Mouse (Mus musculus): ENCODE measurements at regions not wholly inside any gene's neighbourhood (a gene's known extent, or its start where the extent isn't known, plus 50 kb on each side); places are given as distances from the start of the nearest gene placed in this dataset.
"Not testable (repeated sequence)": the region's sequence is repeated elsewhere in the genome, so short reads cannot be mapped to it uniquely, and the experiment has no call there.

GRCm38 (mm10) chr1:185958276-185958675, 158.8 kb downstream of the Lyplal1 start:
- DNase-seq = no peak

- no peak for DNase-seq
These were observed 154.5 kb downstream of the Lyplal1 start for GRCm38 (mm10) chr1:185962606-185963005.

DNA sequence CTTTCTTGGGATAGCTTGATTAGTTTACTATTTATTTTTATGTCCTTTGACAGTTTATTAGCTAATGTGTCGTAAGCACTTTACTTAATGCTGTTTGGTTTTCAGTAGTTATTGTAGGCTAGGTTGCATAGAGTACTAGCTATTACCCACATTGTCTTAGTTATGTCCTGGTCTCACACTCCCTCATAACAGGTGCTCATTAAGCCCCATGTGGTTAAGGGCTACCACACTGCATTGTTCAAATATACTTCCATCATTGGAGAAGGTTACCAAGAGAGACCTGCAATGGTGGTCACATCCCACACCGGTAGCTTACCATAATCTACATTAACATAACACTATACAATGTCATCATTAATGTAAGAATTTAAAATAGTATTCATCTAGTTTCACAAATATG, 153.3 kb downstream of the Lyplal1 start:
- DNase-seq = no peak

DNA sequence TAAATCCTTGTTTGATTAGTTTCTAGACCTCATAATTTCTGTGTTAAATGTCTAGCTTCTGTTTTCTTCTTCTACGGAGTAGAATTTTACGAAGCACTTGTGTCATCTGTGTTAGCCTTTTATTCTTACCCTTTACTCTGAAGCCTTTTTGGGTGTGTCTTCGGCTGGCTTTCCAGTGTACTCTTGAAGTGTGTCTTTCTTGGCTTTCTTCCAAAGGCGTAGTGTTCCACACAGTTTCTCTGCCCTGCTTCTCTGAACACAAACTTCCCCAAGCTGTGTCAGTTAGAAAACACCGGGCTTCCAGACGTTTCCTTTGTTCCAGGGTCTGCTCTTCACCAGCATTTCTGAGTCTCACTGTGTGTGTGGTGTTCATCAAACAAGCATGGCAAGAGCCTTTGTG, 152.7 kb downstream of the Lyplal1 start:
- DNase-seq = no peak

GRCm38 (mm10) chr1:185967227-185967626, 149.9 kb downstream of the Lyplal1 start:
- DNase-seq = peak; percentile 74

DNA sequence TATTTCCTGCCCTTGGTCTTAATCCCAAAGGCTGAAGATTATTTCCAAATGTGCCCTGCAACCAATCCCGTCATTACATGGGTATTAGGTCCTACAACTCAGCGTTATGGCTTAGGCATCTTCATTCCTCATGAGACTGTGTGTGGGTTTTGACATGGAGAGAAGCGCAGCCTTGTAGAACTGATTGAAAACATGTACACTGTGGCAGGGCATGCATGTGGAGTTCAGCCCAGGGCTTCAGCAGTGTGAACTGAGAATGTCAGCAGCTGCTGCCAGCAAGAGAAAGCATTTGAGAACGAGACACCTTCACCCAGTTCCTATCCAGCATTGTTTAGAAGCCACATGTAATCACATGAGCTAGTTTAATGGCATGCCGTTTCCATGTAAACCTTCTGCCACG, 149.3 kb downstream of the Lyplal1 start:
- DNase-seq = peak; percentile 63

DNA sequence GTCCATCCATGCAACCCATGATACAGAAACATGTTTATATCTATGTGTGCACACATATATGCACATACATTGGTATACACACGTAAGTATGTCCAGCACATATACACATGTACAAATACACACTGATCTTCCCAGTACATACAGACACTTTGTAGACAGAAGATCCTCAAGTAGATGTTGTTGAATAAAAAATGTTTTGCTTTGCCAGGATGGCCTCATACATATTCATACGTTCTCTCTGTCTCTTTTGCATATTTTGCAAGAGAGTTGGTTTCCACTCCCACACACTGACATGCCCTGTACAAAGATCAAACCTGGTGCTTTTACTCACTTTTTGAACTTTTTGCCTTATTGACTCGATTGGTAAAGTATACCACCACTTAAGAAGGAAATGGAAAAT, 148.5 kb downstream of the Lyplal1 start:
- no peak for DNase-seq

GRCm38 (mm10) chr1:185969231-185969630, 147.9 kb downstream of the Lyplal1 start:
- DNase-seq = peak; percentile 94

GRCm38 (mm10) chr1:185977075-185977474, 140.0 kb downstream of the Lyplal1 start:
- DNase-seq = no peak

- DNase-seq = no peak
These were observed 127.7 kb downstream of the Lyplal1 start for GRCm38 (mm10) chr1:185989432-185989831.

DNA sequence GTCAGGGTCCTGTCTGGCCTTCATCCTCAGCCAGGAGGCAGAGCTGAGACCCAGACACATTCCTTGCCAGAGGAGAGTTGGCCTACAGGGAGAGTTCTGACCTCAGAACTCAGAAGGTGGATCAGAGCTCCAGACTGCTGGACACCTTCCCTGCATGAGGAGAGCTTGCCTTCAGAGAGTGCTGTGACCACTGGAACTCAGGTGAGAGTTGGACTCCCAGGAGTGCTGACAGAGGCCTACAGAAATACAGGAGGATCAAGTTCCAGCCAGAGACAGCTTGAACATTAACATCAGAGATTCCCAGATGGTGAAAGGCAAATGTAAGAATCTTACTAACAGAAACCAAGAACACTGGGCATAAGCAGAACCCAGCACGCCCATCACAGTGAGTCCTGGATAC, 117.0 kb downstream of the Lyplal1 start:
- DNase-seq = not testable (repeated sequence)

DNA sequence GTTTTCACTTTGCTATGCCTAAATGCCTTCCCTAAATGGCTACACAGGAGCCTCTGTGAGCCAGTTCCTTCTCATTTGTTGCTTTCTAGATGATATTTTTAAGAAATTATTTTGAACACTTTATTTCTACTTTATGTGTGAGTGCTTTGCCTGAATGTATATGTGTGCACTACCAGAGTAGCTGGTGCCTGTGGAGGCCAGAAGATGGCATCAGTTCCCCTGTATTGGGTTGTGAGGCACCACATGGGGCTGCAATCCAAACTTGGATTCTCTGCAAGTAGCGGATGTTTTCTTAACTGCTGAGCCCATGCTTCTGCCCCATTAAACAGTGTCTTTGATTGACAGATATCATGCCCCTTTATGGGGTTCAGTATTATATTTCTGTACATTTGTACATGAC, 103.7 kb downstream of the Lyplal1 start:
- no peak for DNase-seq

GRCm38 (mm10) chr1:186014166-186014565, 102.9 kb downstream of the Lyplal1 start:
- no peak for DNase-seq

- no peak for DNase-seq
These were observed 101.1 kb downstream of the Lyplal1 start for GRCm38 (mm10) chr1:186015831-186016561.

DNA sequence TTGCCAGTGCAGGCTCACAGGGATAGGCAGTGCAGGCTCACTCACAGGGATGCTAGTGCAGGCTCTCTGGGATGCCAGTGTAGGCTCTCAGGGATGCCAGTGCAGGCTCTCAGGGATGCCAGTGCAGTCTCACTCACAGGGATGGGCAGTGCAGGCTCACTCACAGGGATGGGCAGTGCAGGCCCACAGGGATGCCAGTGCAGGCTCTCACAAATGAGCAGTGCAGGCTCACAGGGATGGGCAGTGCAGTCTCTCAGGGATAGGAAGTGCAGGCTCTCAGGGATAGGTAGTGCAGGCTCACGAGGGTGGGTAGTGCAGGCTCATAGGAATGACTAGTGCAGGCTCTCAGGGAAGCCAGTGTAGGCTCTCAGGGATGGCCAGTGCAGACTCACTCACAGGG, 99.6 kb downstream of the Lyplal1 start:
- no peak for DNase-seq

- no peak for DNase-seq
These were observed 97.6 kb downstream of the Lyplal1 start for GRCm38 (mm10) chr1:186019511-186019910.

GRCm38 (mm10) chr1:186031951-186032350, 85.2 kb downstream of the Lyplal1 start:
- no peak for DNase-seq

DNA sequence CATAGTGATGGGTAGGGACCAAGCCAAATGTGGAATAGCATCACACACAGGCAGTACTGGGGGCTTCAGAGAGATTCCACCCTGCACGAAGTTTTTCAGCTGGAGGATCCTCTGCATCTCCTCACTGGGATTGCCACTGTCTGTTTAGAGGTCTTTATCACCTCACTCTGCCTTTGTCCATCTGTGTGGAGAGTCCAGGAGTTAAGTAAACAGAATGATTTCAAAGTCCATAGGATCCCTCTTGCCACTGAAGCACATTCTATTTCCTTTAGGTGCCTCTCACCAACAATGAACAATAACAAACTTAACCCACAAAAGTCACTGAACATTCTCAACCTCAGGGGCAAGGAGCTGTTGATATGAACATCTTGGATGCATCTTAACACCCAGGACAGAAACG, 82.7 kb downstream of the Lyplal1 start:
- no peak for DNase-seq
